Mouse (Mus musculus): ENCODE measurements around the gene Gm20850. TPM values are rescaled to one million over a fixed set of nuclear protein-coding genes. Genes with fewer than 3 reads are reported as not detected.
"Not testable (repeated sequence)": the region's sequence is repeated elsewhere in the genome, so short reads cannot be mapped to it uniquely, and the experiment has no call there.

The Gm20850 gene
- total RNA-seq (2017), result not detected in 2 replicates

DNA sequence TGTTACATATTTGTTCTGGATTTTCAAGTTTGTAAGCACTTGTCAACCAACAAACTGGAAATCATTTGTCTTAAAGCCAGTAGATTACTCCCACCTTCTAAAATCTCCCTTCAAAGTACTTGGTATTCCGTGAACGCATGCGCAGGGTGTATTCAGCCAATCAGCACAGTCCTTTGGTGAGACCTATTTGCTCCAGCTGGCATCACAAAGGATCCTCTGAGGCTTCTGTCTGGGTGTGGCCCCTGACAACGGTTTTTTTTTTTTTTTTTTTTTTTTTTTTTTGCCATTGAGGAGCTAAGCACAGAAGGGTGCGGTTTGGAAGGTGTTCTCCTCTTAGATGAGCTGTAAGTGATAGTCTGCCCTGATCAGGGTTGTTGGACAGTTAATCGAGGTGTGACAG, at the start of gene Gm20850:
Gene Gm20850 (plus strand): TSS at position 301 of the 400 bp plus-strand sequence.
- not testable (repeated sequence) for ATAC-seq (replicated peaks in 1 of 2; ENCODE audit: insufficient read depth in 1 of 2, low FRiP score in 2 of 2, low TSS enrichment in 1 of 2, low read depth in 1 of 2, poor library complexity in 2 of 2, severe bottlenecking in 2 of 2)
